Mouse (Mus musculus) spleen, embryonic (tissue): ENCODE measurements around the gene Hs1bp3.

ENCODE experiments used
- CTCF ChIA-PET: fragments of 350-600 bp; sonication (Branson Sonifier 250); formaldehyde crosslinking; loops from one replicate; lab custom pipeline; 2022; lab: Charles Lee

Gene Hs1bp3

GRCm38 (mm10) chr12:8301011-8301814 is 12.0 kb upstream of the Hs1bp3 start:
- CTCF ChIA-PET = no interaction called here

GRCm38 (mm10) chr12:8301841-8302431 is 11.3 kb upstream of the Hs1bp3 start, which contains the start of gene Gdf7:
Gene Gdf7, minus strand, starts transcription at chr12:8301954.
- CTCF ChIA-PET = no interaction called here

GRCm38 (mm10) chr12:8305258-8305657 is 8.0 kb upstream of the Hs1bp3 start:
- CTCF ChIA-PET = interaction anchor here (0.6 kb wide), 1 partner anchor 69 kb away, joined by 5 read pairs; no protein-coding TSS in a partner anchor

- CTCF ChIA-PET = no interaction called here
Measured at GRCm38 (mm10) chr12:8306432-8306831, 6.8 kb upstream of the Hs1bp3 start.

GRCm38 (mm10) chr12:8306910-8307309 is 6.3 kb upstream of the Hs1bp3 start:
- CTCF ChIA-PET = no interaction called here

- CTCF ChIA-PET = no interaction called here
Measured at GRCm38 (mm10) chr12:8310992-8311391, 2.2 kb upstream of the Hs1bp3 start.

- CTCF ChIA-PET = interaction anchor here (0.6 kb wide), 1 partner anchor 623 kb away, joined by 3 read pairs; no protein-coding TSS in a partner anchor
Measured at GRCm38 (mm10) chr12:8312266-8312665, 966 bp upstream of the Hs1bp3 start.

- CTCF ChIA-PET = interaction anchor here (0.6 to 1.1 kb wide), 2 partner anchors 83 to 186 kb away, joined by 3 to 11 read pairs; partner anchors contain the start of gene Rhob
Measured at GRCm38 (mm10) chr12:8313773-8314172, 541 bp downstream of the Hs1bp3 start.

- CTCF ChIA-PET = no interaction called here
Measured at GRCm38 (mm10) chr12:8316541-8316940, 3.3 kb downstream of the Hs1bp3 start.

- CTCF ChIA-PET = interaction anchor here (0.8 kb wide), 1 partner anchor 180 kb away, joined by 7 read pairs; the partner anchor contains the start of gene Rhob
Measured at GRCm38 (mm10) chr12:8320084-8320713, 7.0 kb downstream of the Hs1bp3 start.

GRCm38 (mm10) chr12:8321506-8321905 is 8.3 kb downstream of the Hs1bp3 start:
- CTCF ChIA-PET = no interaction called here

GRCm38 (mm10) chr12:8324086-8324485 is 10.9 kb downstream of the Hs1bp3 start:
- CTCF ChIA-PET = no interaction called here

GRCm38 (mm10) chr12:8325245-8325942 is 12.2 kb downstream of the Hs1bp3 start:
- CTCF ChIA-PET = no interaction called here

GRCm38 (mm10) chr12:8325943-8326522 is 12.8 kb downstream of the Hs1bp3 start:
- CTCF ChIA-PET = interaction anchor here (1.0 kb wide), 1 partner anchor 176 kb away, joined by 3 read pairs; no protein-coding TSS in a partner anchor

- CTCF ChIA-PET = interaction anchor here (1.0 kb wide), 1 partner anchor 175 kb away, joined by 3 read pairs; no protein-coding TSS in a partner anchor
Measured at GRCm38 (mm10) chr12:8326825-8327674, 13.8 kb downstream of the Hs1bp3 start.

GRCm38 (mm10) chr12:8327675-8328053 is 14.4 kb downstream of the Hs1bp3 start:
- CTCF ChIA-PET = no interaction called here

- CTCF ChIA-PET = no interaction called here
Measured at GRCm38 (mm10) chr12:8329236-8329635, 16.0 kb downstream of the Hs1bp3 start.

- CTCF ChIA-PET = interaction anchor here (0.6 to 1.0 kb wide), 2 partner anchors 27 to 217 kb away, joined by 3 to 5 read pairs; no protein-coding TSS in a partner anchor
Measured at GRCm38 (mm10) chr12:8331489-8332173, 18.4 kb downstream of the Hs1bp3 start.

GRCm38 (mm10) chr12:8332174-8332542 is 18.9 kb downstream of the Hs1bp3 start:
- CTCF ChIA-PET = interaction anchor here (0.6 to 1.0 kb wide), 2 partner anchors 27 to 216 kb away, joined by 3 to 5 read pairs; no protein-coding TSS in a partner anchor
